Mouse (Mus musculus): ENCODE data around the gene Dusp23.

Dusp23 gene

DNA sequence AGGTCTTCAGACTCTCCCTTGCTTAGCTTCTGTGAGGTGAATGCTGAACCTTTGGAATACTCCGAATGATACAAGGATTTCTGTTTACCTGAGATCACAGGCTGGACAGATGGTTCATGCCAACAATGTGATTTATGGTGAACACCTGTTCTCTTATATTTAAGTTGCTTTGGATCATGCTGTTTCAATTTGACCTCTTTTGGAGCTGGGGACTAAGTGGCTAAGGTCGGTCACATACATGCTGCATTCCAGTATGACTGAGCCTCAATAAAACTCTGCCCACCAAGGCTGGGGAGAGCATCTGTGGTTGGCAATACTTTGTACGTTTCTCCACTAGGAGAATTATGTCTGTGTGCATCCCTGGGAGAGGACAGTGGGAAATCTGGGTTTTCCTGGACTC is 8.7 kb downstream of the Dusp23 start:
- in situ Hi-C loops (cut with MboI, MseI): loop anchor here (25.0 kb wide), 1 partner anchor 763 kb away; no protein-coding TSS in a partner anchor

DNA sequence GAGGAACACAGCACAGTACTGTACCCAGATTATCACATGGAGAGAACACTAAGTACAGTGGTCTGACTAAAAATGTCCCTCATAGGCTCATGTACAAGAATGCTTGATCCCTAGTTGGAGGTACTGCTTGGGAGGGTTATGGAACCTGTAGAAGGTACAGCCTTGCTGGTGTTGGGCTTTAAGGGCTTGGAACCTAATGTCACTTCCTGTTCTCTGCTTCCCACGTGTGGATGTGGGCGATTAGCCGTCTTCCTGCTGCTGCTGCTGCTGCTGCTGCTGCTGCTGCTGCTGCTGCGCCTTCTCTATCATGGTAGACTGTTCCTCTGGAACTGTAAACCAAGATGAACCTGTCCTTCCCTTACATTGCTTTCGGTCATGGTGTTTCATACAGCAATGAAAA is 9.2 kb downstream of the Dusp23 start:
- in situ Hi-C loops (cut with MboI, MseI): loop anchor here (25.0 kb wide), 1 partner anchor 764 kb away; no protein-coding TSS in a partner anchor

DNA sequence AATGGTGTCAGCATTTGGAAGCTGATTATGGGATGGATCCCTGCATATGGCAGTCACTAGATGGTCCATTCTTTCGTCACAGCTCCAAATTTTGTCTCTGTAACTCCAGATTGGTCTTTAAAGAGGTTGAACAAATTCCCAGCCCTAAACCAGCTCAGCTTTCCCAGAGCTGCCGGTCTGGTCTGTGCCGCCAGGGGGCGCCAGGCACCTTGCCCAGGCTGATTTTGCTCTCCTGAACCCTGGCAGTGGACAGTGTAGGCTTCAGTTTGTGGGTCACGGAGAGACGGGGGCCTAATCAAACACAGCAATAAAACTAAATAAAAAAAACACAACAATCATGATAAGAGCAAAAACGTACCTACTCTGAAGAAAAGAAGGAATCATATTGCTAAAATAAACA is 13.5 kb downstream of the Dusp23 start:
- in situ Hi-C loops (cut with MboI, MseI): loop anchor here (25.0 kb wide), 1 partner anchor 768 kb away; no protein-coding TSS in a partner anchor

DNA sequence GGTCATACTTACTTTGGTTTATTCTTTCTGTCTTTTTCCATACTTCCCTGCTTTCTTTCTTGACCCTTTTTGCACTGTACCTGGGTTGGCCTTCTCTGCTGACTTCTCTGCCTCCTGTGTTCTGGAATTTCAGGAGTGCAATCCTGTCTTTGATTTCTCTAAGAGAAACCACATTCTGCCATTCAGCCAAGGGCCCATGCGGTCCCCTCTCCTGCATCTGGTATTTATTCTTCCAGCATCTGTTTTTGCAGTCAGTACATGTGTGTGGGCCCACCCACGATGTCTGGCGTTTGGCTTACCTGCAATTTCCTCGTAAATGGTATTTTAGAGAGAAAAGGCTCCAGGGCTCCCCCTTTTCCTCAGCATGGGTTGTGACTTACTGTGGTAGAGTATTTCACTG is 14.6 kb downstream of the Dusp23 start:
- in situ Hi-C loops (cut with MboI, MseI): loop anchor here (25.0 kb wide), 1 partner anchor 769 kb away; no protein-coding TSS in a partner anchor

DNA sequence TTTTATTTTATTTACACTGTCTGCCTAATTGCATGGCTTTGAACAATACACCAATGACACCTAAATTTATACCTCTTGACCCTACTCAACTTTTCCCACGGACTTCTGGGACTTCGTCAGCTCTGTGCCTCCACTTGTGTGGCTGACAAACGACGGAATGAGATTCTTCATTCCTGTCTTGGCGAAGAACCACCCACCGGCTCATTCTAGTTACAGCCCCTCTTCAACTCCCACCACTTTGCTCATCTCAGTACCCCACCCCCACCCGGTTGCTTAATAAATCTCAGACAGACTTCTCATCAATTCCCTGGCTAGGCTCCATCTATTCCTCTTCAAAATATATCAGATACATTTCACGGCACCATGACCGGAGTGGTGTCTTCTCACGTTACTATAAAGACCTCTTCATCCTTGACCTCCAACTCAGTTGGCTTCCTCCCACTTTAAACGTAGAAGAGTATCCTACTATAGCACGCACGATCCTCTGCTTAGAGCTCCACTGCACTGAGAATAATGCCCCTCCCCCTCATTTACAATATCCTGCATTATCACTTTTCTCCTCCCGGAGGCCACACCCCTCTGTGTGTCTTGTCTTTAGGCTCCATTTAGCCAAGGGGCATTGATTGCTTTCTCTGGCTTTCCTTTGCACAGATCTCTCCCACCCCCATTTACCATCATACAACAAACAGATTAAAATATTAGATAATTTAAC is 15.2 kb downstream of the Dusp23 start:
- in situ Hi-C loops (cut with MboI, MseI): loop anchor here (25.0 kb wide), 1 partner anchor 770 kb away; no protein-coding TSS in a partner anchor

DNA sequence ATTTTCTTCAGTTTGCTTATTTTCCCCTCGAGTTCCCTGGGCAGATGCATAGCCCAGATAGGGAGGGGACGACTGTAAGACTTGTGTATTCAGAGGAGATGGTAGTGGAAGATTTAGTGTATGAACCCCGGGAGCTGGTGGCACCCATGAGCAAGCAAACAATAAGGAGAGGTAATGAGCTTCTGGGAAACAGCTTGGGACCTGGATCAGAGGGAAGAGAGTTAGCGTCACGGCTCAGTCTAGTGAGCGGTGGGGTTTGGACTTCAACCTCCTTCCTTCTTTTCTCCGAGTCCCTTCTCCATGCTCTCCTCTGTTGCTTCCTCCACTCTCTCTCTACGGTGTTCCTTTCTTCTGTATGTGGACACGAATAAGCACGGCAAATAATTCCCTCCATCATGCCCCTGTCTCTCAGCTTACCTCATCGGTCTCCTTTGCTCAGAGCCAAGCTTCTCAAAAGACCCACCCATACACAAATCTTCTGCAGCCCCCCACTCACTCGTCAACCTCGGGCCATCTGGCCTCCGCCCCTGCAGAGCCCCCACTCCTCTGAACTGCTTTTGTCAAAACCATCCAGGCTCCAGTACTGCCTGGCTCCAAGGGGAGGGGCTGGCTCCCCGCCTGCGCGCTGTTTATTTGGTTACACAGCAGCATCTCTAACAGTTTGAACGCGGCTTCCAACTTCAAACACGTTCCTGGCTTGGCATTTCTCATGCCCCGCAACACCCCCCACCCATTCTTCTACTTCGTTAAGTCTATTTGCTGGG is 16.0 kb downstream of the Dusp23 start:
- in situ Hi-C loops (cut with MboI, MseI): loop anchor here (25.0 kb wide), 1 partner anchor 771 kb away; no protein-coding TSS in a partner anchor

DNA sequence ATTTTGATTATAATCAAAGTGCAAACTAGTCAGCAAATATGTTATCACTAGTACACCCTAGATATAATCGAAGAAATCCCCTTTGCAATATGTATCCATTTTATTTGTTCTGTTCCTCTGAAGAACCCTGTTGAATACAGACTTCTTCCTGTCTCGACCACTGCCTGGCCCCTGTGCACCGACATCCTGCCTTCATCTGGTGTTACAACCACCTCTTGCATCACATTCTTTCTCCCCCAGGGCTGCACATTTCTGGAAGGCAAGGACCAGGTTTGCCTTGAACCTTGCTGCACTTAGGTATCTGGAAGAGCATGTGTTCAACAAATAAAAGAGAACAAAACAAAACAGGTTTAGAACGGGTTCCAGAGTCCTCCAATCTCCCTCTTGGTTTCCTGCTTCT is 17.4 kb downstream of the Dusp23 start:
- in situ Hi-C loops (cut with MboI, MseI): loop anchor here (25.0 kb wide), 1 partner anchor 772 kb away; no protein-coding TSS in a partner anchor

DNA sequence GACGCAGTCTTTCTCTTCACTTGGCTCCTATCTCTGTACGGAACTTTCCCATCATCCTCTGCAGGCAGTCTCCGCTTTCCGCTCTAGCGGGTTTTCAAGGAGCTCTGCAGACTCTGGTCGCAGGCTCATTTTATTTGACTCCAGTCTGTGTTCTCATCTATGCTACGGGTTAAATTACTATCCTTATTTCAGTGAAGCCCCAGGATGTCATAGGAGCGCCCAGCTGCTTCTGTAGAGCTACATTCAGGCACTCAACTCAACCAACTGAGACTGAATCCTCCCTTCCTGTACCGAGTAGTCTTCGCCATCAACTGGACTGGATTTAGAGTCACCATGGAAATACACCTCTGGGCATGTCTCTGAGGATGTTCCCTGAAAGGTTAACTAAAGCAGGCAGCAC is 18.1 kb downstream of the Dusp23 start:
- in situ Hi-C loops (cut with MboI, MseI): loop anchor here (25.0 kb wide), 1 partner anchor 773 kb away; no protein-coding TSS in a partner anchor

DNA sequence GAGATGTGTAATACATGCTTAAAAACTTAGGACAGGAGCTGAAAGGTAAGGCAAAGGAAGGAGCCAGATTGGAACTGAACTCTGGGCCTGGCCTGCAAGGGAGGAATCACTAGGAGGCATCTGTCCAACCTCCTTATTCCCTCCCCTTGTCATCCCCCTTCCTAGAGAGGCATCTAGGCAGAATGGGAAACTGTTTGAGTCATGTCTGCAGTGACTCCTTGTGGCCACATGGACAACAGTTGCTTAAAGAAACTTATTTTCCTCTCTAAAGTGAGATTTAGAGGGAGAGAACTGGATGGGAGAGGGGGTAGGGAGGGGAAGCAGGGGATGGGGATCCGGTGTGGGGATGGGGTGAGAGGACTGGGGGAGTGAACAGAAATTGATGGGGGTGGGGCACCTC is 20.0 kb downstream of the Dusp23 start:
- in situ Hi-C loops (cut with MboI, MseI): loop anchor here (25.0 kb wide), 1 partner anchor 775 kb away; no protein-coding TSS in a partner anchor

DNA sequence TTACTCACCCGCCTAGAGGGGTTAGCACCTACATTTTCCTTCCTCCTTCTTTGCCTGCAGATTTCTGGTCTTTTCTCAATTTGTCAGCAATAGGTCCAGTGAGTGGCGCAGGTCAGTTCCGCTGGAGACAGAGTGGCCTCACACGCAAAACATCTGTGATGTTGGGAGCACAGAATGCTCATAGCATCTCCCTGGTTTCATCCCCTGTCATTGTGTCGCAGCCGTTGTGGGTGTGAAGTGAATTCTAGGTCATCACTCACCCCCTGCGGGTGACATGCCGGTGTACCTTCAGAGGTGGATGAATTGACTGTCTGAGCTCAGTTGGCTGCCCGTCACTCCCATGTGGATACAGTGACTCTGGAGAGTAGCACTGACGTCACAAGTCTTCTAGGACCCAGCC is 21.5 kb downstream of the Dusp23 start:
- in situ Hi-C loops (cut with MboI, MseI): loop anchor here (25.0 kb wide), 1 partner anchor 776 kb away; no protein-coding TSS in a partner anchor

DNA sequence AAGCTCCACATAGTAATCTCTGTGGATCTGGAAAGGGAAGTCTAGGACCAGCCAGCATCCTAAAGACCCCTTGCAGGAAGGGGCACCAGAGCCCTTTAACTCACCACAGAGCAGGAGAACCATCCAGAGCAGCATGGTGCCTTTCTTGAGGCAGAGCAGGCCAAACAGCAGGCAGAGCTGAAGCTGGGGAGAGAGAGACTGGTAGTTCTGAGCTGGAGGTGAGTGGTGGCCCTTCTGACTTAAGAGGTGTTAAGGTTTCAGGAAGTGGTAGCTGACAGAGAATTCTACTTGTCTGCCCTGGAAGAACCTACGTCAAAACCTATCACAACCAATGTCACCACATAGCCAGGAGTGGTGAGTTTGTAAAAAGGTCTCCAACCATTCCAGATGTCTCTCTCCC is 30.4 kb downstream of the Dusp23 start, which contains the start of gene Fcrl6:
Gene Fcrl6, minus strand, starts transcription at position 226 of the 400 bp plus-strand sequence.
- in situ Hi-C loops (cut with MboI, MseI): loop anchor here (25.0 kb wide), 1 partner anchor 785 kb away; no protein-coding TSS in a partner anchor

DNA sequence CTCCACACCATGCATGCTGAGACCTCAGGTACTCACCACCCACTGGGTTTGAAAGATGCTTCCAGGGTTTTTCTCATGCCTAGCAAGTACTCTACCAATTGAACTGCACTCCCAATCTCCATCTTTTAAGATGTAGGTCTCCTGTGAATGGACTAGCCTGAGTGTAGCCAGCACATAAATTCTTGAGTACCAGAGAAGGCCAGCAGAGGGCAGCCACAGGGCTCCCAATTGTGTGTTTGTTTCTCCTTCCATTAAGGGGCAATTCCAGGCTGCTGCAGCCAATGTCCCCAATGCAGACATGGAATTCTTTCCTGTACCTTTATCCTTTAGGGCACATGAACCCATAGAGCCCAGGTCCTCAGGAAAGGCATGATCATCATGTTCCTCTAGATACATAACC is 38.3 kb downstream of the Dusp23 start:
- in situ Hi-C loops (cut with MboI, MseI): no loop called here

DNA sequence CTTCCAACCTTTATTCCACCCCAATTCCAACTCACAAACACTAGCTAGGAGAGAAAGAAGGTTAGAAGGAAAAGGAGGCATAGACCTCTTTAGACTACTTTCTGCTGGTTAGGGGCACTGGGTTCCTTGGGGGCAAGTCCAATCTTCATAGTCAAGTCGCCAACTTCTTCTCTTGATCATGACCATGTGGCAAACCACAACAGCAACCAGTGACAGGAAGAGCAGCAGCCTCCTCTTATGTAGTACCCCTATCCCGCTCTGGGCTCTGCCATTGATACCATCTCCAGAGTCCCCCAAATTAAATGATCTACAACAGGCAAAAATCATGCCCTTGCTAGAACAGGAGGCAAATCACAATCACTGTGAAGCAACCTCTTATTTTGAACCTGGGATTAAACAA is 38.8 kb downstream of the Dusp23 start:
- in situ Hi-C loops (cut with MboI, MseI): no loop called here

DNA sequence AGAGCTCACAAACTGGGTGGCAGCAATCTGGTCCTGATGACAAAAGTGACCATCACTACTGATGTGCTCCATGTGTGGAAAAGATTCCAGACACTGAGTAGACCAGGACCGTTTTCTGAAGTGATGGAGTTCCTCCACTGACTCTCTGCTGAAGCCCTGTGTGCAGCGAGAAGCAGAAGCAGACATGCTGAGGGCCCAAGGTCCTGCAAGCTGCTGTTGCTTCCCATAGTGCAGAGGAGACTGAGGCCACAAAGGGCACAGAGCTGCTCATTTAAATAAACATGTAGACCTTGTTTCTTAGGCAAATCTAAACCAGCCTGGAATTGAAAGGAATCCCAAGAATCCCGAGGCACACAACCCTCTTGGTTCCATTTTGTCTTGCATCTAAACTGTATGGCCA is 39.4 kb downstream of the Dusp23 start:
- in situ Hi-C loops (cut with MboI, MseI): no loop called here

DNA sequence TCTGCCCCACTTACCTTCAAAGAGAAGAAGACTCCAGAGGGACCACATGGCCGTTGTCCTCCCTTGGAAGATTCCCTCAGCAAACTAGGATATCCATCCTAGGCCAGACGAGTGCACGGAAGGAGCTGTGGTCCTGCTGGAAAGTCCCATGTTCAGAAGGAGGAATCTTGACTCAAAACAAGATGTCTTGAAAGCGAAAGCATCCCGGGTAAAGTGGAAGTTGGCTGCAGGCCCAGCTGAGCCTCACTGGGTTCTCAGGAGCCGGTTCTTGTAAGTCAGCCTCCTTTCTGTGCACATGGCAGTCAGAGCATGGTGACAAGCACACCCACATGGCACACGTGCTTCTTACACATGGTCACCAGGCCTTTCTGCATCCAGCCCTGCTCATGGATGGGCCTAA is 42.4 kb downstream of the Dusp23 start, which contains the start of gene Slamf8:
Gene Slamf8, minus strand, starts transcription at position 184 of the 400 bp plus-strand sequence.
- in situ Hi-C loops (cut with MboI, MseI): no loop called here

DNA sequence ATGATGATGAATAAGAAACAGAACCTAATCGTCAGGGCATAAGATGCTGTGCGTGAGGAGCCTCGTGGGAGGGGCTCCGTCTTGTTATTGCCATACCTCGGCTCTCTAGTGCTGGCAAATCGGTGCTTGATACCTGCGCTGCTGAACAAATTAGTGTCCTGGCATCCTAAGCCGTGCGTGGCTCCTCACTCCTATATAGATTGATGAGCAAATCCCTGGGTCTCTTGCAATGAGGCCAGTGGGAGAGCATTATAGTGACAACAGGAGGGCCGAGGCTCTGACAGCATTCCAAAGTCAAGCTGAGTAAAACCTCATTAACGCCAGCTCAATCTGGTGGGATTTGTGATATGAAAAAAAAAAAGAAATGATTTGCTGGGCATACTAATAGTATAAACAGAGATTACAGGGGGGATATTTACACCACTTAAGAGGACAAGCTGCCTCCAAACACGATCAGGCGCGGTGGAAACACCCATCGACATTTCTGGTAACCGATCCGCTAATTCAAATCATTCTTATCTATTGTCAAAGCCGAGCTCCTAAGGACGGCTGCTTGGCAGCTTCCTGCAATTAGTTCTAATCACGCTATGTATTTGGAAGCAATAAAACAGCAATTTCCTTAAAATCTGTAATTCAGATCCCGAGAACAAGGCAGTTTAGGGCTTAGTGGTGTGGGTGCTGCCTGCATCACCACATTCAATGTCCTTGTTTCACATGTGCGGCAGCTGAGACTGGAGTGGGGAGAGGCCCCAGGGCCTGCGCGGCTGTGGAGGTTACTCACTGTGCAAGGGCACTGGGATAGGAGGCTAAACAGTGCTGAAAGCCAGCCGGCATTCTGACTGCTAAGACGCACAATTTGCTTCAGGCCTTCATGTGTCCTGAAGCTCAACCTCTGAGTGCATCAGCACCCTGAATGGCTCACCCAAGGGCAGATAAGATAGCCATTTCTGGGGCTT is 46.9 kb downstream of the Dusp23 start:
- in situ Hi-C loops (cut with MboI, MseI): no loop called here

DNA sequence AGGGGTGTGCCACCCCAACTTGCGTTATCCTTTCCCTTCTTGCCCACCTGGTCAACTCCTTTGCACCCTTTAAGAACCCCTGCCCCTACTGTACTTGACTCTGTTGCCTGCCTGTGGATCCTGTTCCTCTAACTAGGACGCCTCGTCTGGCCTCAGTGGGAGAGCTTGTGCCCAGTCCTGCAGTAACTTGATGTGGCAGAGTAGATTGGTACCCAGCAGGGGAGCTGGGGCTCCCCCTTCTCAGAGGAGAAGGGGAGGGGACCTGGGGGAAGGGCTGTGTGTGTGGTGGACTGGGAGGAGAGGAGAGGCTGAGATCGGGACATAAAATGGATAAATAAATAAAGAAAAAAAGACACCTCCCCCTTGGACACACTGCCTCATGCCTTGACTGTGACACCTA is 47.7 kb downstream of the Dusp23 start:
- in situ Hi-C loops (cut with MboI, MseI): no loop called here

DNA sequence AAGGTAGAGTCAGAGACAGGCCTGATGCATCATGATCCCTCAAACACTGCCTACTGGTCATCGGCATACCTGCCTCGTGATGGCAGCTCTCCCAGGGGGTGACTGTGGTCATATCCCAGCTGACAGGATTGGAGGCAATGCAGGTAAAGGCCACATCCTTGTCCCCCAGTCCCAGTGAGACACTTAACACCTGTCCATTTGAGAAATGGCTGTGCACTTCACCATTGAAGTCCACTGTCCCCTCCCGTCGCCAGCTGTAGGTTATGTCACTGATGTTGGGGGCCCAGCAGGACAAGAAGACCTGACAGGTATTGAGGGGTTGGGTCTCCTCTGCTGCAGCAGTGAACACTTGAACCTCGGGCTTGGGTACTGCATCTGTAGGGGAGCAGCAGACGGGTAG is 48.5 kb downstream of the Dusp23 start:
- in situ Hi-C loops (cut with MboI, MseI): no loop called here

DNA sequence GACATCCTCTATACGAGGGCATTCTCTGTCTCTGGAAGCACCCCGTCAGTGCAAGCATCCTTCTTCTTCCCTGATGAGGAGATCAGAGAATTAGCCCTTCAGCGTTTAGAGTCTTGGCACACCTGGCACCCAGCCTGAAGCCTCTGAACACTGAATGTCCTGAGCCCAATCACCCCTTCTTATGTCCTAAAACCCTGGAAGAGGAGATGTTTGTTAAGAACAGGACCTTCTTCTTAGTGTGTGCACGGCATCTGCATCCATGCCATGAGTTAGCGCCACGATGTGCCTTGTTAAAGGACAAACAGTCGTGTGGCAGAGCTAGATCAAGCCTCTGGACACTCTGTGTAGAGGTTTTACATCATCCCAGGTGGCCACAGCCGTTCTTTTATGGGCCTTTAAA is 50.3 kb downstream of the Dusp23 start:
- in situ Hi-C loops (cut with MboI, MseI): no loop called here

Measured in T-helper 1 cell (primary cell).